Mouse (Mus musculus) ES-E14 (cell line): ENCODE data around the gene Ldhal6b. TPM values are rescaled to one million over a fixed set of nuclear protein-coding genes. Genes with fewer than 3 reads are reported as not detected.

ENCODE experiments used
- DNase-seq: peaks from one replicate; pipeline ENCODE4 v3.0.0-alpha.2; 2013; ENCODE audit warnings: low read depth, low spot score
- H3K27ac ChIP-seq: 2 replicates; pipeline ENCODE4 v1.5.1; 2012; ENCODE audit warnings: low read depth, mild to moderate bottlenecking, low read length, moderate library complexity, mixed read lengths; ENCODE audit not compliant: poor library complexity, insufficient read depth, severe bottlenecking
- H3K36me3 ChIP-seq: 2 replicates; pipeline ENCODE4 v1.6.1; 2012; ENCODE audit warnings: mild to moderate bottlenecking, low read length, moderate library complexity, mixed read lengths; ENCODE audit not compliant: control insufficient read depth, poor library complexity, insufficient read depth, severe bottlenecking
- H3K4me1 ChIP-seq, 2 experiments: fragments of 150-350 bp in 1 of 2; sonication (generic) in 1 of 2; 2 replicates each; pipeline ENCODE4 v1.6.1; 2012; ENCODE audit warnings: low read length in 2 of 2, mild to moderate bottlenecking in 1 of 2, mixed read lengths in 1 of 2; ENCODE audit not compliant: control insufficient read depth in 2 of 2, insufficient read depth in 2 of 2, poor library complexity in 1 of 2
- H3K4me3 ChIP-seq, 2 experiments: fragments of 150-350 bp in 1 of 2; sonication (generic) in 1 of 2; 2 replicates each; pipeline ENCODE4 v1.5.1; 2012; ENCODE audit warnings: low read length in 2 of 2, low read depth in 1 of 2, mild to moderate bottlenecking in 1 of 2, mixed read lengths in 1 of 2; ENCODE audit not compliant: insufficient read depth in 1 of 2, poor library complexity in 1 of 2, severe bottlenecking in 1 of 2
- H3K9ac ChIP-seq: 2 replicates; pipeline ENCODE4 v1.6.1; 2012; ENCODE audit warnings: low read depth, mild to moderate bottlenecking, low read length, mixed read lengths; ENCODE audit not compliant: poor library complexity, insufficient read depth, severe bottlenecking
- H3K9me3 ChIP-seq: fragments of 150-350 bp; sonication (generic); 2 replicates; pipeline ENCODE4 v1.6.1; 2012; ENCODE audit warnings: low read depth, mild to moderate bottlenecking, low read length; ENCODE audit not compliant: control insufficient read depth, insufficient read depth
- CHD2 ChIP-seq: IDR thresholded peaks from 2 replicates; pipeline ENCODE4 v1.6.1; 2014; ENCODE audit warnings: mild to moderate bottlenecking, low read depth, low read length, inconsistent platforms
- HCFC1 ChIP-seq: IDR thresholded peaks from 2 replicates; pipeline ENCODE4 v1.6.1; 2012; ENCODE audit warnings: low read length, inconsistent platforms, borderline replicate concordance; ENCODE audit not compliant: insufficient read depth
- MAFK ChIP-seq: IDR thresholded peaks from 2 replicates; pipeline ENCODE4 v1.6.1; 2014; ENCODE audit warnings: mild to moderate bottlenecking, low read depth, low read length, inconsistent platforms; ENCODE audit not compliant: insufficient read depth
- ZC3H11A ChIP-seq: IDR thresholded peaks from 2 replicates; pipeline ENCODE4 v1.6.1; 2012; ENCODE audit warnings: low read depth, mild to moderate bottlenecking, inconsistent platforms, low read length, borderline replicate concordance
- ZNF384 ChIP-seq: IDR thresholded peaks from 2 replicates; pipeline ENCODE4 v1.6.1; 2012; ENCODE audit warnings: low read depth, low read length, inconsistent platforms
- in situ Hi-C, 2 experiments: fragments of 600-800 bp; cut with MboI; formaldehyde crosslinking; loops; one replicate each; pipeline ENCODE4 v1.15.1; 2025; ENCODE audit warnings: low sequenced_read_pairs in 2 of 2, inconsistent platforms in 1 of 2; ENCODE audit not compliant: unreplicated experiment in 2 of 2
- total RNA-seq: library from RNA; depleted of rRNA; stranded (reverse); fragments of 300-350 nt; gene quantifications from 2 replicates; pipeline ENCODE4 v1.2.3, GENCODE M21; 2012; rRNA removed

Ldhal6b gene
- total RNA-seq, 1 experiment: 2.1 TPM

DNA sequence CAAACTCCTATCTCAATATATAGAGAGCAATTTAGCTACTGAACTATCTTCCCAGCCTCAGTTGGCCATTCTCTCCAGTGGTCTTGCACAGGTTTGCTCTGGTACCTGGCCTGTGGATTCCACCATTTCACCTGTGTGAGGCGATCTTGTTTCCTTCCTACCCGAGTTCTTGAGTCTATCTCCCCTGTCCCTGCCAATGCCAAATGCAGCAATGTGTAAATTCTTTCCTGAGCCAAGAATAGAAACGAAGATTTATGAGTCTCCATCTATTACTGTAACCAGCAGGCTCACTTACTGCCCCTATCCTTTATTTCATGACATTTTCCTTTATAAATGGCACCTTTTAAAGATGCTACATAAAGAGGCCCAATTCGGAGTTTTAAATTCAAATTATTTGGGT is 47.5 kb downstream of the Ldhal6b start:
- in situ Hi-C loops: no loop called here
- Histone ChIP-seq H3K27ac (no peak overlapping the region), H3K9ac (no peak overlapping the region), H3K36me3 (no peaks in the 10 kb centered on the region), H3K4me1 (peaks cover 0 to 1% of the 10 kb centered on the region in 2 experiments; a peak in 1 of 4 replicates), H3K4me3 (no peak overlapping the region), H3K9me3 (no peaks in the 10 kb centered on the region)
- TF ChIP-seq HCFC1 (no peak), MAFK (no peak), ZNF384 (no peak), CHD2 (no peak), ZC3H11A (no peak)
- no peak for DNase-seq

Other genes starting within 250 kb of the Ldhal6b start
- 42.5 and 61.6 TPM in 2 replicates for gene Tmem242, start 21.5 kb upstream of the Ldhal6b start, total RNA-seq
- 0.76 and 1.3 TPM in 2 replicates for gene Zdhhc14, start 73.8 kb upstream of the Ldhal6b start, total RNA-seq